Mouse (Mus musculus) heart, adult 11 months (tissue): Measurements from ENCODE around the gene Prkar1b.

Source experiments
- DNase-seq: peaks from one replicate; pipeline ENCODE4 v3.0.0; 2022

Prkar1b gene

DNA sequence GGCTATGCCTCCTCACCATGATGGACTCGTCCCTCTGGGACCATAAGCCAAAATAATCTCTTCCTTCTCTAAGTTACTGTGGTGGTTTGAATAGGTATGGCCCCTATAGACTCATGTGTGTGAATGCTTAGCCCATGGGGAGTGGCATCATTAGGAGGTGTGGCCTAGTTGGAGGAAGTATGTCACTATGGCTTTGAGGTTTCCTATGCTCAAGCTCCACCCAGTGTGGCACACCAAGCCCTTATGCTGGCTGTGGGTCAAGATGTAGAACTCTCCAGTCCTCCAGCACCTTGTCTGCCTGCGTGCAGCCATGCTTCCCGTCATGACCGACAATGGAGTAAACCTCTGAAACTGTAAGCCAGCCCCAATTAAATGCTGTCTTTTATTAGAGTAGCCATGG is 4.1 kb downstream of the Prkar1b start:
- DNase-seq: no peak

DNA sequence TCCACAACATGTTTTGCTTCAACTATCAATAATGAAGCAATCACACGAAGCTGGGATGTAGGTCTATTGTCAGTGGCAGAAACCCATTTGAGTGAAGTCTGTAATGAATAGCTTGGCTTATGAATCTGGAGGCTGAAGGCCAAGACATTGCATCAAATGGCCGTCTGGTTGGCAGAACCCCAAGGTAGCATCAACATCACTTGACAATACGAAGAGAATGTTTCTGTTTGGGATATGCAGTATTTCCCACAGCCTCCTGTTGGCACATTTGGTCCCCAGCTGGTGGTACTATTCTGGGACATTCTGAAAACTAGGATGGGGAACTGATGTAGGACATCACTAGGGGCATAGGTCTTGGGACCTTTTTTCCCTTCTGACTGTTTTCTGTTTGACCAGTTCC is 5.9 kb downstream of the Prkar1b start:
- no peak for DNase-seq

DNA sequence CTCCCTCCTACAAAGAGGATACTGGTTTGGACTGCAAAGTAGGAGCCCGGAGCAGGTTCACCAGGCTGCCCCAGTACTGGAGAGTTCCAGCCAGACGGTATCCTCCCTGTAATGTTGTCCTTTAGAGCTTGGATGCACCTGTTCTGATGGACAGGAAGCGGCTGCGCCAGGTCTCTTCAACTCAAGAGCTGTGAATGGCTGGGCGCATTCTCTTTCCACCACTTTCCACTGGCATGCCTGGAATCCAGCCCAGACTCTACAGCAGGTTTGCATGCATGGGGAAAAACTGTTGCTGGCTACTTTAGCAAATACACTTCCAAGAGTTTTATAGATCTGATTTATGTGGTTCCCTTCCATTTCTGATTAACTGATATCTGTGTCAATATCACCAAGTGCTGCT is 8.5 kb downstream of the Prkar1b start:
- DNase-seq: peak; percentile 90

DNA sequence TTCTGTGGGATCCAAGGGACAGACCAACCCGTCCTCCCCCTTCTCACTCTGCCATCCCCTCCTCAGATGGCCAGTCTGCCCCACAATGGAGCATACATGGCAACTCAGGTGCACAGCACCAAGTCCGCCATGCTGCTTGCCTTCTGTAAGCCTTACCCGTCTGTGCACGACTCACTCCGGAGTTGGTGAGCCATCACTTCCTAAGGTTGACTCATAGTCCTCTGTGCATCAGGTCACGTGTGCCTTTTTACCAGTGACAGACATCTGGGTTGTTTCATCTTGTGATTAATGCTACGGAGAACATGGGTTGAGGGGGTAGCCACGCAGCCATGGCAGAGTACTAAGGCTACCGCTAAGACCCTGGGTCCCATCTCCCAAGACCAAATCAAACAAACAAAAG is 9.2 kb downstream of the Prkar1b start:
- no peak for DNase-seq

DNA sequence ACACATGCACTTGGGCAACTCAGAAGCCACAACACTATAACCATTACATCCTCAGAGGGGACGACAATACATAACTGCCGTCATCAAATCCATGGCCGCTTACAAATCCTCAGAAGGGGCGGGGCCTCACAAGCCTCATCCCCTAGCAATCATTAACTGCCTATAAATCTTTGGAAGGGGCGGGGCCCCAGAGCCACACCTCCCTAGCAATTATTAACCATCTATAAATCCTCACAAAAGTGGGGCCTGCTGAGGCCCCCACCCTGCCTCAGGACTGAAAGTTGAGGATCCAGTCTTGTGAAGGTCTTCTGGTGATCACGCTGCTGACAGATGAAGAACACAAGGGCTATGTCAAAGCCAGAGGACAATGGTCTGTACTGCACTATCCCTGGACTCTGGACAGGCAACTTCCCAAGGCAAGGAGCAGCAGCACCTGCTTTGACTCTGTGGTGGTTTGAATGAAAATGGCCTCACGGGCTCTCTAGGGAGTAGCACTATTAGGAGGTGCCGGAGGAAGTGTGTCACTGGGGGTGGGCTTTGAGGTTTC is 10.8 kb downstream of the Prkar1b start:
- no peak for DNase-seq

DNA sequence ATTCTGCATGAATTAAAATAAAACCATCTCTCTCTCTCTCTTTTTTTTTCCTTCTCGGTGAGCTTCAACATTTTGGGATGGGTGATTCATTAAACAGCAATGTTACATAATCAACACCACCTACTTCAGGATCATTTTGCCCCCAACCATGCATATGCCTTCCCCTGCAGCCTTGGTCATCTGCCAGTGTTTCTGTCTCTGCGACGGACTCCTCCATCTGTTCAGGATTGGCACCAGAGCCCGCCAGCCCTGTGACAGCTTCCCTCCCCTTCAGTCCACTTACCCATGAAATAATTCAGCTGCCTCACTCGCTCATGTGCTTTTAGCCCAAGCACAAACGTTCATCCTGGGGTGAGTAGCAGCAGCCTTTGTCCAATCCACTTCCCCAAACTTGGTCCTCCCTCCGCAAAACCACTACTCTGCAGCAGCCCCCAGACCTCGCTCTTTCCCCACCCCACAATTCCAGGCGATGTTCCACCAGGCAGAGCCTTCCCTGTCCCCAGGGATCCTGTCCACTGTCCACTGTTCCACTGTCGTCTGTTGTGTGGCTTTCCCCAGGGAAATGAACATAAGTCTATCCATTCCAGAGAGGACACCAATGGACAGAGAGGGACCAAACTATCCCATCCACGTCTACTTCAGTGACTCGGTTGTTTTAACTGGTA is 11.4 kb downstream of the Prkar1b start:
- DNase-seq: peak; percentile 93

DNA sequence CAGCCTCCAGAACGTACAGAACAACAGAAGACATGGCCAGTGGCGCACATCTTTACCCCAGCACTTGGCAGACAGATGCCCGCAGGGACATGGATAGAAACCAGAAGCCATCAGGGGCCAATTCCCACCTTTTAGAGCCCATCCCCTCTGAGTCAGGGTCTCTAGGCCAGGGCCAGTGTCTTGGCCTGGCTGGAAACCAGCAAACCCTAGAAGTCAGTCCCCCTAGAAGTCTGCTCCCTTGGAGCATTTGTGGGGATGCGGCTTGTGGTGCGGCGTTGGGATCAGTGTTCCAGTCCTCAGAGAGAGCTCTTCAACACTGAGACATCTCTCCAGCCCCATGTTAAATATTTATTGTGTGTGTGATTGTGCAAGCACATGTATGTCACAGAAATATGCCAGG is 12.6 kb downstream of the Prkar1b start:
- DNase-seq: peak; percentile 65

DNA sequence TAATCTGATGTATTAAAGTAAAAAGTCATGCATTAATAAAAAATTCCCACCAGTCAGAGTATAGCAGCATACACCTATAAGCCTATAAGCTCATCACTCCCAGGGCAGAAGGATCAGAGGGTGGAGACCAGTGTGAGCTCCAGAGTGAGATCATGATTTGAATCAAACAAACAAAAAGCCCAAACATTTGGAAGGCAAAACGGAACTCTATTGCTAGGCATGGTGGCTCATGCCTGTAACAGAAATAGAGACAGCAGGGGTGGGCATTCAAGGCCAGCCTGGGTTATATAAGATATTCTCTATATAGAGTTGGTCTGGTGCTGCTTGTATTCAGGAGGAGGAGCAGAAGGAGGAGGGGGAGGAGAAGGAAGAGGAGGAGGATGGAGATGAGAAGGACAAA is 13.5 kb downstream of the Prkar1b start:
- peak; percentile 66 for DNase-seq

DNA sequence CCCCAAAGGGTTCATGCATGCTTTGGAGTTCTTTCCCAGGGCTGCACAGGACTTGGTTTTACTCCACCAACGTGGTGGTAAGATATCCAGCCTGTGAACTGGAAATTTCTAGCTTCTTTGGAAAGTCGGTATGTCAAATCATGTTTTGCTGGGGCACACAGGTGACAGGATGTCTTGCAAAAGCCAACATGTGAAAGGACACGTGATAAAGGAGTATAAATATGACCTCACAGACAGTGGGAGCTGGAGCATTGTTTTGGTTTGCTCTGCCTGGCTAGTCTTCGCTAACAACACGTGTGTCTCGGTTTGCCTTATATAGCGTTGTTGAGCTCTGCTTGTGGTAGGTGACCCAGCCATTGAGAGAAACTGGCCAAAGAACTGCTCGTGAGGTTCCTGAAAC is 15.3 kb downstream of the Prkar1b start:
- peak; percentile 78 for DNase-seq

DNA sequence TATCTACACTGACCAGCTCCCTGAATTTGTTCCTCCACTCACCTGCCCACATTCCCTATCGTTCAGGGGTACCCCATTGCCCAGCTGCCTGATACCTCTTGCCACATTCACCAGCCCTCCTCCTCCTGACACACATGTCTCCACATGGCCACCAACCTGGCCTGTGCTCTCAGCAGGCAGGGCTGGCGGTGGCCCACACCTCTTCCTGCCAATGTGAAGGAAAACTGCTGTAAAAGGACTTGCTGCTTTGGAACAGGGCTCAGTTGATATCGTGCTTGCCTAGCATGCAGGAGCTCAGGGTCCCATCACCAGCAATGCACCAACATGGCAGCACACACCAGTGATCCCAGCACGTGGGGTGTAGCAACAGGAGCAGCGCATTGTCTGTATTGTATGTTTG is 19.4 kb downstream of the Prkar1b start:
- peak; percentile 85 for DNase-seq

DNA sequence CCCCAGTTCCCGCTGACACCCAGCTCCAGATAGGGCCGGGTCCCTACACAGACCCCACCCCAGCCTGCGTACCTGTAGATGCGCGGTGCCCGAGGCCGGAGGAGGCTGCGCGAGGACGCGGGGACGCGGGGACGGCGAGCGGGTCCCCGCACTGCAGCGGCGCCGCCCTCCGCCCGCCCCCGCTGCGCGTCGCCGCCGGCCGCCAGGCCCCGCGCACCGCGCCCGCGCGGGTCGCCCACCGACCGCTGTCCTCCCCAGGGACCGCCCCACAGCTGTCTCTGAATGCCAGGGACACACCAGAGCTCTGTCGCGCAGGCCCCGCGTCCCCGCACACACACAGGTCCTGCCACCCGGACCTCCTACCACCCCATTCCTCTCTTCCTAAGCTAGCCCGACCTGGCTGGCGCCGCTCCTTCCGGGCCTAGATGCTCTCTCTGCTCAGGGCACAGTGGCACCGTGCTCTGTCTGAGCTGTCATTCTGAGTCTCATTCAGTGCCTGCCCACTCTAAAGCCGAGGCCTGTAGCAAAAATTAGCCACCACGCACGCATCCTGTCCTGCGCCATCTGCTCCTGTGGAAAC is 20.1 kb downstream of the Prkar1b start:
- peak; percentile 91 for DNase-seq

DNA sequence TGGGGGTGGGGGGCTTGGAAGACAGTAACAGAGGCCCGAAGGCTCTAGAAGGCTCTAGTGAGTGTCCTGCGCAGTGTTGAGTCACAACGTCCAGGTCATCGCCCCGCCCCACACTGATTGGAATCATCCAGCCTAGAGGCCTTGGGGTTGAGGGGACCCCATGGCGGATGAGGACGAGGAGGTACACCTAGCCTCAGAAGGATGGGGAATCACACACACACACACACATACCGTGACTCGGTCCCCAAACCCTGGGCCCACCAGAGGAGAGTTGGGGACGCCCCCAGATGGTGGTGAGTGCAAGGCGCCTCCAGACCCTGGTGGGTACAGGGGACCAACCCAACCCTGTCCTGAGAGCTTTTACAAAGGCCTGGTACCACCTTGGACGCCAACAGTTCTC is 20.7 kb downstream of the Prkar1b start:
- peak; percentile 88 for DNase-seq

DNA sequence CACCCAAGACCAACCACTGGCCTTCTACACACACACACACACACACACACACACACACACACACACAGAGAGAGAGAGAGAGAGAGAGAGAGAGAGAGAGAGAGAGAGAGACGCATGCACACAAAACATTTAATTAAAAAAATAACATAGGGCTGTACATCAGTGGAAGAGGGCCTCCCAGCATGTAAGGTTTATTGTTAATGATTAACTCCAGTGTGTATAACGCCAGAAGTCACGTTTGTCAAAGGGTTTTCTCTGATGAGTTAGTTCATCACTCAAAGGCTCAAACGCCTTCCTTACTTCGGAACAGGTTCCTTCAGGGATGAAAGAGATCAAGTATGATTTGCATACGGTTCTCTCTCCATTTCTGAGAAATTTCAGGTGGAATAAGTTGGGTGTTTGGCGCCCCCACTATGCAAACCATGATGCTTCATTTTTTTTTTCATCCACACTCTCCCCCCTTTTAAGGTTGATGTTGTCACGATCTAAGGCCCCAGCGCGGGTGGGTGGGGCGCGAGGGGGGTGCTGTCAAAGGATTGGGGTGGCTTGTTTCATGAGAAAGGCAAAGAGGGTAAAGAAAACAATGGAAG is 21.2 kb downstream of the Prkar1b start:
- no peak for DNase-seq

DNA sequence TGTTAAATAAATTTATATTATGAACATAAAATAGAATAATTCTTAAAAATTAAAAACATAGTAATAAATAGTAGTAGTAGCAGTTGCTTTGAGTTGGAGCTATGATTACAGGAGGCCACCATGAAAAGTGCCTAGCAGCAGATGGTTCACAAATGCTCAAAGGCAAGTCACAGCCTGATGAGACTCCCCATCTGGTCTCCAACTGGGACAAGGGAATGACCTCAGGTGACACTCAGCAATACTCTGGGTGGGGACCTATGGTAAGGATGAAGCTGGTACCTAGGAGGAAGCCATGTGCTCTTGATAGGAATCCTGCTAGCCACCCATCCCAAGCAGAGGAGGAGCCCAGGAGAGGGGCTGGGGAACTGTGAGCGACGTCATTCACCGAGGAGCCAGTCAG is 24.1 kb downstream of the Prkar1b start:
- DNase-seq: no peak

DNA sequence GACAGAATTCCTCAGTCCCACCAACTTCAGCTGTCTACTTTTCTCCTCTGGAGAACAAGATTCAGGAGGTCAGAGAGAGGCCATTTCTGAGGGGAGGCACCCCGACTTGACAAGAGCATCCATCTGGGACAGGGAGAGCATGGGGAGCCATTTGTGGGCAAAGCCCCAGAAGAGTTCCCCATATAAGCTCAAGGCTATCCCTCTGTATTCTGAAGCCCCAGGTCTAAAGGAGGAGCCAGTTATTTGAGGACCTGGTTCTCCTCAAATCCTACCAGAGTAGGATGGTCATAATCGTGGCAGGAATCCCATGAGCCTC is 30.9 kb downstream of the Prkar1b start:
- peak; percentile 90 for DNase-seq

DNA sequence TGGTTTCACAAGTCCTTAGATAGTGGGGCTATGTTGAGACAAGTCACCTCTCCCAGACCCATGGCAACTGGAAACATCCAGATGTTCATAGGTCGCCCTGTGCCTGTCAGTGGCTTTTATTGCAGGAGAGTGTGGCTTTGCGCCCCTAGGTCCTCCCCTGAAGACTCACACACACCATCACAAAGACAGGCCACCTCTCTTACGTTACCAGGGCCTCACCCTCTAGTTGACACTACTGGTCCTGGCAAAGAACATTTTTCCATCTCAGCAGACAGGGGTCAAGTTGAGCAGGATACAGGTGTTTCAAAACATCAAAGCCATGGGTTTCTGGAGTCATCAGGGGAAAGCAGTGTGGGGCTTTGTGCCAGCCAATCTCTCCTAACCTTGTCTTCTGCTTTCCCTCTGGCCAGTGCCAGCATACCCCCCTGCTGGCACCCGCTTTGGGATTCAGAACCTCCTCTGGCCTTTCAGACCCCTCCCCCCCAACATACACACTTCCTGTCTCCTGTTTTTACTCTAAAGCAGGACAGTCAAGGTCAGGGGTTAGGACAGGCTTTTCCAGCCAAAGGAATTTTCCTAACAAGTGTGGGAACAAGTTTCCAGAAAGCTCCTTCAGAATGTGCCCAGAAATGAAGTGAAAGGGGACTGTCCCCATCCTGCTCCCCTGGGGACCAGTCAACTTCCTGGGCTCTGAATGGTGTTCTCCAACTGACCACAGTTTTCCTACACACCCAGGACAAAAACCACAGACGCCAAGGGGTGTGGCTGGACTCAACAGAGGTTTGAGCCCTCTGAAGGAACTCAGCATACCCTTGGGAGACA is 31.5 kb downstream of the Prkar1b start:
- DNase-seq: peak; percentile 97

DNA sequence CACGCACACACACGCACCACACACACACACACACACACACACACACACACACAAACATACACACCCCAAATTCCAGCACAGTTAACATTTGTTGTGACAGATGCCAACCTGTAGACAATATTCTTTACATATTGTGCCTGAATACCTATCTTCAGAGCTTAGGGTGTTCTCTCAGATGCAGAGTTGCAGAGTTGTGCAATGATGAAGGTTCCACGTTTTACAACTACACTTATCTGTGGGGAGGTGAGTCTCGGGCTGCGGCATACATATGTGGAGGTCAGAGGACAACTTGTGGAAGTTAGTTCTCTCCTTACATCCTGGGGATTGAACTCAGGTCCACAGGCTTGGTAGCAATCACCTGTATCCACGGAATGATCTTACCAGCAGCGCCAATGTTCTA is 34.3 kb downstream of the Prkar1b start:
- DNase-seq: no peak

DNA sequence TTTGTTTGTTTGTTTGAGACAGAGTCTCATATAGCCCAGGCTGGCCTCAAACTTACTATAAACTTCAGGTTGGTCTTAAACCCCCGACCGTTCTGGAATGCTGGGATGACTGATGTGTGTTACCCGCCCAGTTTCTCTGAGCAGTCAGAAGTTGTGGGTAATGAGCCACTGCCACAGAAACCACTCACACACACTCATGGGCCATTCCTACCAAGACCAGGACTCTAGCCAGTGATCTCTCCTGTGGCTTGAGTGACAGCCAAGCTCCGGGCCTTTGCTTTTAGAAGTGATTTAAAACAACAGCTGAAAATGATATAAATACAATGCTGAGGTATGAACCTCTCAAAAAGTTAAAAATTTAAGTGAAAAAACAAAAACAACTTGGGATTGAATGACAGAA is 34.9 kb downstream of the Prkar1b start:
- DNase-seq: no peak

DNA sequence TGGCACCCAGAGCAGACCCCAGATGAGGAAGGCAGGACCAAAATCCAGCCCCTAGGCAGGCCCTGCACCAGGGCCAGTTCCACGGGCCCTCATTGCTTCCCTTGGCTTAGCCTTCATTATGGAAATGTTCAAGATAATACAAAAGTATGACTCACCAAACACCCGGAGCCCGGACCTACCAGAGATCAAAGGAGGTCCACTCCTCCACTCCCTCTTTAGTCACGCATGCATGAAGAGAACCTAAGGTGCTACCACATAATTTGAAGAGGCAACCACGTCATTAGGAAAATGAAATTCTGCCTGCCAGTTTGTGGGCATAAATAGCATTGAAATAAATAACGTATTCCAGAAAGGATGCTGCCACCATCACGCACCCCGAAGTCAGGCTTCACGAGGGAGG is 37.4 kb downstream of the Prkar1b start:
- DNase-seq: no peak

DNA sequence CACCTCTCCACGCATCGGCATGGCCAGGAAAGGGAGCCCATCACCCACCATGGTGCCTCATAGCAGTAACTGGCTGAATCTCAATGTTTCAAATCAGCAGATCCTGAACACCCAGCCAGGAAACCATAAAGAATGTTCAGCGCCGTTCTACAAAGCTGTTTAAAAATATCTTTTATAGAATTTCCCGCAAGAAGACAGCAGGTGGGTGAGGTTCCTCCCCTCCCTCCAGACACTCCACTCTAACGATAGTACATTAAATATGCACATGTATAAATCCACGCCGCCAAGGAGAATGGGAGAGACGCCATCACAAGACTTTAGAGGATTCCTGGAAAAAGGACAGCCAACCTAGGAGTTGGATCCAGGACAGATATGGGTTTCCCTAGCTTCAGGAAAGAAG is 37.8 kb downstream of the Prkar1b start:
- no peak for DNase-seq

DNA sequence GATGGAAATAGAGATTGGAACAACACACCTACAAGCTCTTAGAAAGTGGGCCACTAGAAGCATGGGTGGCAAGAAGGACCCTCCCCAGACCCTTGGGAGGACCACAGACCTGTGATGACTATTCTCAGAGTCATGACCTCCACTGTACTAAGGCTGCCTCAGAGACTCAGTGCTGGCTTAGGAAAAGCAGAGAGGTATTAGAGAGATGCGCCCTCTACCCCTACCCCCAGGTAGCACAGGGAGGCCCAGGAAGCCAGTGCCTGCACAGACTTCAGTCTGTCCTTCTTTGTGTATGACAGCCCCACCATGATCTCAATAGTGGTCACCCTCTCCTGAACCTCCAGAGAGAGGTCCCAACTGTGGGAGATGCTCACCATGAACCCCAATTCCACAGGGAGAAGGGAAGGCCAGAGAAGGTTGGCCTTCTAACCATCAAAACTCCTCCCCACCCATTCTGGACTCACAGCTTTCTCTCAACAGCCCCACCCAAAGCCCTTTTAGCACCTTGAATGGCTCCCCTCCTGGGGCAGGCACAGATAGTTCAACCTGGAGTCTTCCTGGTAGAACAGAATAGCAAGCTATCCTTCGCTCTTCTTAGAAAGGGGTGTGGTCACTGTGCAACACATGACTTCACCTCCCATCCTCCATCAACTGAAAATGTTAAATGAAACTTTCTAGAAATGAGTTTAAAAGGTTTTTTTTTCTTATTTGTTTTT is 39.5 kb downstream of the Prkar1b start:
- peak; percentile 81 for DNase-seq

DNA sequence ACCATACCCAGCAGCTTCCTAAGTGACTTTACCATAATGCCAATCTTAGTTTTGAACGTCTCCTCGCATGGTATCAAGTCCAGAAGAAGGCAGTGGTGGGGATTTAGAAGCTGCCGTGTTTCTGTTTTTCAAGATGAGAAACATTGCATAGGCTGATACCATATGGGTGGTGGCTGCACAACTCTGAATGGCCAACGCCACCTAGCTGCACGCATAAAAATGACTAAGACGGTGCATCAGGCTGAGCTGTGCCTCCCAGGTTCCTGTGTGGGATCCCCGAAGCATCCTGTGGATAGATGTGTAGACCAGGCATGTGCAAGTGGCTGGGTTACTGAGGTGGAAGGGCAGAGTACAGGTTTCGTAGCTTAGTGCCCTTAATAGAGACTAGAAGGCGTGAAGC is 42.0 kb downstream of the Prkar1b start:
- no peak for DNase-seq

DNA sequence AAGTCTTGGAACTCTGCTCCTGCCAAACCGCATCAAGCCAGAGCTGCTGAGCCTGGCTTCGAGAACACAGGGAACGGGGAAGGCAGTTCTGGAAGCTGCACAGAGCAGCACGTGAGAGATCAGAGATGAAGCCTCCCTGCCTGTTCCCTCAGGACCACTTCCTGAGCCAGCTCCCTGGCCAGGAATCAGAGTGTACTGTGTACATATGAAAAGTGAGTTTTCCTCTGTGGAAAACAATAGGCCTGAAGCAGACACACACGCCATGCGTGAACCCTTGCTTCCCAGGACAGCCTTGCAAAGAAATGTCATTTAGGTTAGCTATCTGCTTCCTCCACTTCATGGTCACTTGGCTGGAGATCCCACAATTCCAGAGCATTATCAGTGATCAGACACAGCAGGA is 48.0 kb downstream of the Prkar1b start:
- peak; percentile 92 for DNase-seq
